7 mouse cellular contexts compared by ENCODE assay signal in genomic region chr4:82643022-82643733, GRCm38 (mm10).
A peak's percentile ranks its signal among the peaks of the same experiment; 100 is the strongest.
DNase-seq lines count a peak whose midpoint lies in the region.

No protein-coding gene starts in this region.

- DNase-seq in thymus, postnatal 4 days, result peak; percentile 25
- DNase-seq in thymus, postnatal 25 days, result no peak
- peak; percentile 54 for DNase-seq in cerebellum, adult 8-10 months
- DNase-seq in frontal cortex, postnatal 14 days (ENCODE audit: low spot score in 2 of 2), result peak; percentile 7 to 25
- peak; percentile 65 to 75 for DNase-seq in layer of hippocampus, postnatal 14 days (ENCODE audit: low spot score in 2 of 2)
- DNase-seq in neural tube, embryonic 10.5 days (ENCODE audit: extremely low spot score, low spot score), result peak; percentile 46
- no peak for DNase-seq in ovary, postnatal 10 days (ENCODE audit: low spot score)

Comparison
In these comparisons a context has a peak if more than half of its experiments do, and no peak if none do; other contexts are left out.
1. DNase-seq: peak in thymus, postnatal 4 days (single experiment), cerebellum, adult 8-10 months (single experiment), frontal cortex, postnatal 14 days (2 of 2), layer of hippocampus, postnatal 14 days (2 of 2) and neural tube, embryonic 10.5 days (single experiment); none in thymus, postnatal 25 days (single experiment) and ovary, postnatal 10 days (single experiment).